Mouse (Mus musculus) CD4-positive naive resting alpha-beta T cell, adult 57 days (primary cell): Measurements from ENCODE around the gene Gm5591. TPM values are rescaled to one million over a fixed set of nuclear protein-coding genes. Genes with fewer than 3 reads are reported as not detected.

ENCODE experiments used
- total RNA-seq: library from RNA; stranded (reverse); gene quantifications from one replicate; pipeline ENCODE4 v1.2.4, GENCODE M21; 2023

Gm5591 gene
- total RNA-seq = not detected

GRCm38 (mm10) chr7:38528093-38528492 is at the start of gene Gm5591:
Gene Gm5591, minus strand, starts transcription at chr7:38528193.

